Mouse (Mus musculus): Measurements from ENCODE around the gene Sh3bgrl2. TPM values are rescaled to one million over a fixed set of nuclear protein-coding genes. Genes with fewer than 3 reads are reported as not detected.

Gene Sh3bgrl2
- polyA plus RNA-seq, 1 experiment: 29.9 TPM

- WGBS: 42% methylated on average over 5 of the region's 5 CpGs
Measured at GRCm38 (mm10) chr9:83625085-83625484, 77.0 kb downstream of the Sh3bgrl2 start.

GRCm38 (mm10) chr9:83628669-83629612, 80.8 kb downstream of the Sh3bgrl2 start:
- WGBS: 42% methylated on average over 19 of the region's 19 CpGs
- DNase-seq: no peak
- no peak overlapping the region for H3K4me3 ChIP-seq (replicated peaks; ENCODE audit: insufficient read depth, low read depth, low read length)
- H3K4me1 ChIP-seq (ENCODE audit: control insufficient read depth, insufficient read depth, low read length): no peaks in the 10 kb centered on the region
- no peak for TF ChIP-seq CTCF (IDR thresholded peaks at IDR 0.05; ENCODE audit: borderline replicate concordance, insufficient read depth, low read depth, low read length)
- H3K27ac ChIP-seq (ENCODE audit: insufficient read depth, low read length): no peak overlapping the region
- H3K27me3 ChIP-seq (ENCODE audit: control insufficient read depth, insufficient read depth, low read length): no peaks in the 10 kb centered on the region

More at GRCm38 (mm10) chr9:83625085-83625484, 77.0 kb downstream of the Sh3bgrl2 start:
- no peak overlapping the region for H3K4me3 ChIP-seq (replicated peaks; ENCODE audit: insufficient read depth, low read depth, low read length)
- TF ChIP-seq POLR2A (IDR thresholded peaks at IDR 0.05; ENCODE audit: borderline replicate concordance, insufficient read depth, low read length) (no peak), CTCF (IDR thresholded peaks at IDR 0.05; ENCODE audit: borderline replicate concordance, insufficient read depth, low read depth, low read length) (no peak)
- no peaks in the 10 kb centered on the region for H3K27me3 ChIP-seq (ENCODE audit: control insufficient read depth, insufficient read depth, low read length)
- no peaks in the 10 kb centered on the region for H3K4me1 ChIP-seq (ENCODE audit: control insufficient read depth, insufficient read depth, low read length)
- no peak for DNase-seq
- no peak overlapping the region for H3K27ac ChIP-seq (ENCODE audit: insufficient read depth, low read length)

- WGBS: 84% methylated on average over 6 of the region's 6 CpGs
- no peak overlapping the region for H3K4me3 ChIP-seq (replicated peaks; ENCODE audit: insufficient read depth, low read depth, low read length)
- TF ChIP-seq POLR2A (IDR thresholded peaks at IDR 0.05; ENCODE audit: borderline replicate concordance, insufficient read depth, low read length) (no peak), CTCF (IDR thresholded peaks at IDR 0.05; ENCODE audit: borderline replicate concordance, insufficient read depth, low read depth, low read length) (no peak)
- no peaks in the 10 kb centered on the region for H3K27me3 ChIP-seq (ENCODE audit: control insufficient read depth, insufficient read depth, low read length)
- H3K4me1 ChIP-seq (ENCODE audit: control insufficient read depth, insufficient read depth, low read length): no peaks in the 10 kb centered on the region
- no peak for DNase-seq
- H3K27ac ChIP-seq (ENCODE audit: insufficient read depth, low read length): no peak overlapping the region
Measured at GRCm38 (mm10) chr9:83630341-83630740, 82.2 kb downstream of the Sh3bgrl2 start.

- no peaks in the 10 kb centered on the region; the same call in 1 of the 2 replicates for H3K4me1 ChIP-seq (ENCODE audit: control insufficient read depth, insufficient read depth, low read length)
- 47% methylated on average over 5 of the region's 5 CpGs for WGBS
- no peak overlapping the region for H3K27ac ChIP-seq (ENCODE audit: insufficient read depth, low read length)
- no peak overlapping the region for H3K4me3 ChIP-seq (replicated peaks; ENCODE audit: insufficient read depth, low read depth, low read length)
- TF ChIP-seq POLR2A (IDR thresholded peaks at IDR 0.05; ENCODE audit: borderline replicate concordance, insufficient read depth, low read length) (no peak), CTCF (IDR thresholded peaks at IDR 0.05; ENCODE audit: borderline replicate concordance, insufficient read depth, low read depth, low read length) (no peak)
- DNase-seq: no peak
- H3K27me3 ChIP-seq (ENCODE audit: control insufficient read depth, insufficient read depth, low read length): no peaks in the 10 kb centered on the region
Measured at GRCm38 (mm10) chr9:83631920-83632319, 83.8 kb downstream of the Sh3bgrl2 start.

GRCm38 (mm10) chr9:83634703-83635102, 86.6 kb downstream of the Sh3bgrl2 start:
- DNase-seq: no peak
- H3K4me3 ChIP-seq (replicated peaks; ENCODE audit: insufficient read depth, low read depth, low read length): no peak overlapping the region
- H3K27ac ChIP-seq (ENCODE audit: insufficient read depth, low read length): no peak overlapping the region
- WGBS: 35% methylated on average over 3 of the region's 3 CpGs
- TF ChIP-seq POLR2A (IDR thresholded peaks at IDR 0.05; ENCODE audit: borderline replicate concordance, insufficient read depth, low read length) (no peak), CTCF (IDR thresholded peaks at IDR 0.05; ENCODE audit: borderline replicate concordance, insufficient read depth, low read depth, low read length) (no peak)
- H3K27me3 ChIP-seq (ENCODE audit: control insufficient read depth, insufficient read depth, low read length): no peaks in the 10 kb centered on the region
- no peaks in the 10 kb centered on the region; the same call in 1 of the 2 replicates for H3K4me1 ChIP-seq (ENCODE audit: control insufficient read depth, insufficient read depth, low read length)

DNA sequence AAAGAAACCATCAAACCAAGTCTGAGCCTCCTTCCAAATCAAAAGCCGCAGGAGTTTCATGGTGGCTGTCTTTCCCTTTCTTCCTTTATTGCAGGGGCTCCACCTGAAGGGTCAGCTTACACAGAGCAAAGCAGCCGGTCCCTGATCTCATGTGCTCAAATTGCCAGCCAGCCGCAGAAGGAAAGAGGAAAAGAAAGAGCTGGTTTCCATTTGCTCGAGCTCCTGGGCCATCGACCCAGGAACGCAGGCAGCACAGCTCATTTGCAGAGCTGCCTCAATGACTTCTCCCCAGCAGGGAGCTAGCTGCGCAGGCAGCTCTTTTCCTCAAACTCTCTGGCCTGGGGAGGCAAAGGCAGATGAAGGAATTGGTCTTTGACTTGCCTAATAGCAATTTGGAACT, 87.9 kb downstream of the Sh3bgrl2 start:
- Histone ChIP-seq H3K27me3 (ENCODE audit: control insufficient read depth, insufficient read depth, low read length) (no peaks in the 10 kb centered on the region), H3K4me1 (ENCODE audit: control insufficient read depth, insufficient read depth, low read length) (no peaks in the 10 kb centered on the region; the same call in 1 of the 2 replicates), H3K27ac (ENCODE audit: insufficient read depth, low read length) (no peak overlapping the region), H3K4me3 (replicated peaks; ENCODE audit: insufficient read depth, low read depth, low read length) (no peak overlapping the region)
- DNase-seq: no peak
- WGBS: 17% methylated on average over 7 of the region's 7 CpGs
- no peak for TF ChIP-seq CTCF (IDR thresholded peaks at IDR 0.05; ENCODE audit: borderline replicate concordance, insufficient read depth, low read depth, low read length)
- no peak for TF ChIP-seq POLR2A (IDR thresholded peaks at IDR 0.05; ENCODE audit: borderline replicate concordance, insufficient read depth, low read length)

DNA sequence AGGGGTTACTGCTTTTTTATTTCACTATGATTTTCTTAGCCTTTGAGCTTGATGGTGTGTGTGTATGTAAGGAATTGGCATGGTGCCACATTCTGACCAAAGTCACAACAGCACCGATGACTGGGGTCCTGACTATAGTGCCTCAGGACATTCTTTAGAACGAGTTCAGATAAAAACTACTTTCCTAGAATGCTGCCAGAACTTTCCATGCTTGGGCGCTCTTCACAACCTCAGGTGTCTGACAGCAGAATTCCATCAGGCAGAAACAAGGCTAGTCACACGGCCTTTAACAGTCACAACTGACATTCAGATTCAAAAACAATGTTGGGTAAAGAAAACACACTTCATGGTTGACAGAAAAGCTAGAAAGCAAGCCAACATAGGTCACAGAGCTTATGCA, 95.0 kb downstream of the Sh3bgrl2 start:
- Histone ChIP-seq H3K27me3 (ENCODE audit: control insufficient read depth, insufficient read depth, low read length) (no peaks in the 10 kb centered on the region), H3K4me3 (replicated peaks; ENCODE audit: insufficient read depth, low read depth, low read length) (no peak overlapping the region), H3K27ac (ENCODE audit: insufficient read depth, low read length) (no peak overlapping the region), H3K4me1 (ENCODE audit: control insufficient read depth, insufficient read depth, low read length) (no peaks in the 10 kb centered on the region)
- DNase-seq: no peak
- WGBS: 42% methylated on average over 4 of the region's 4 CpGs
- no peak for TF ChIP-seq CTCF (IDR thresholded peaks at IDR 0.05; ENCODE audit: borderline replicate concordance, insufficient read depth, low read depth, low read length)
- TF ChIP-seq POLR2A (IDR thresholded peaks at IDR 0.05; ENCODE audit: borderline replicate concordance, insufficient read depth, low read length): no peak

DNA sequence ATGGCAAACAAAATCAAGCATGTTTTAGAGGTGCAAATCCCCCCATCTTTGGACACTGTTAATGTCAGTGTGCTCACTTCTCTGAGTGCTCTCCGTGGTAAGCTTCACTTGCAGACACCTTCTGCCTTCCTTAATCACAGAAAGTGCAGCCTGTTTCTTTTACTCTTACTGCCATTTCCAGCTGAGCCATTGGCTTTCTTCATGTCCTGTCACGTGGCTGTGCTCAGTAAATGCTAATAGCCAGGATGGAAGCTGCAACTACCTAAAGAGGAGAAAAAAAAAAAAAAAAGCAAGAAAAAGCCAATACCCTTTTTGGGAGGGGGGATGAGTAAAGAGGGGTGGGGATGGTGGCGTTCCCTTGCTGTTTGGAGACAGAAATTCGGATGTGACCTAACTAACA, 95.7 kb downstream of the Sh3bgrl2 start:
- Histone ChIP-seq H3K27me3 (ENCODE audit: control insufficient read depth, insufficient read depth, low read length) (no peaks in the 10 kb centered on the region), H3K4me1 (ENCODE audit: control insufficient read depth, insufficient read depth, low read length) (no peaks in the 10 kb centered on the region), H3K27ac (ENCODE audit: insufficient read depth, low read length) (no peak overlapping the region), H3K4me3 (replicated peaks; ENCODE audit: insufficient read depth, low read depth, low read length) (no peak overlapping the region)
- TF ChIP-seq CTCF (IDR thresholded peaks at IDR 0.05; ENCODE audit: borderline replicate concordance, insufficient read depth, low read depth, low read length) (no peak), POLR2A (IDR thresholded peaks at IDR 0.05; ENCODE audit: borderline replicate concordance, insufficient read depth, low read length) (no peak)
- 43% methylated on average over 4 of the region's 4 CpGs for WGBS
- no peak for DNase-seq

Data from cerebellum, adult 2 months (tissue).